Comparison of ENCODE assay signal across 13 mouse cellular contexts in genomic region chr11:87554386-87554785, GRCm38 (mm10). TPM values are rescaled to one million over a fixed set of nuclear protein-coding genes. Genes with fewer than 3 reads are reported as not detected.
DNase-seq lines count a peak whose midpoint lies in the region; ATAC-seq lines count a peak whose summit lies in the region.
"Had no signal": no experiment of that assay in that cellular context is flagged by ENCODE, and none has a peak within 500 bp of the region (broad histone marks: within the 10 kb centered on the region; RNA-seq: fewer than 3 reads in every experiment).

No protein-coding gene starts in this region.

- H3K27me3 ChIP-seq in neural tube, embryonic 13.5 days, result no peaks in the 10 kb centered on the region
- H3K27me3 ChIP-seq in heart, embryonic 13.5 days (replicated peaks), result no peaks in the 10 kb centered on the region
- no peaks in the 10 kb centered on the region for H3K27me3 ChIP-seq in neural tube, embryonic 15.5 days (replicated peaks)
- H3K27me3 ChIP-seq: limb, embryonic 12.5 days had no signal

- peaks cover 9% of the 10 kb centered on the region for H3K4me1 ChIP-seq in neural tube, embryonic 13.5 days (replicated peaks)
- H3K4me1 ChIP-seq in heart, embryonic 13.5 days, result peaks cover 20% of the 10 kb centered on the region
- no peaks in the 10 kb centered on the region for H3K4me1 ChIP-seq in neural tube, embryonic 15.5 days
- H3K4me1 ChIP-seq: limb, embryonic 12.5 days had no signal

- DNase-seq in neural tube, embryonic 10.5 days (ENCODE audit: extremely low spot score, low spot score), result no peak
- DNase-seq in lung, adult 18-20 months, result peak; percentile 59 to 67
- DNase-seq in left cerebral cortex, adult 18-20 months (ENCODE audit: low spot score in 2 of 2), result no peak
- no peak for DNase-seq in layer of hippocampus, postnatal 10 days (ENCODE audit: low spot score in 2 of 2)
- no peak for DNase-seq in MN1 (ENCODE audit: low spot score)
- DNase-seq: gastrocnemius, postnatal 14 days had no signal

- no peak overlapping the region for H3K9ac ChIP-seq in neural tube, embryonic 13.5 days
- no peak overlapping the region; the same call in 1 of the 2 replicates for H3K9ac ChIP-seq in heart, embryonic 13.5 days
- no peak overlapping the region for H3K9ac ChIP-seq in neural tube, embryonic 15.5 days (replicated peaks)
- H3K9ac ChIP-seq: limb, embryonic 12.5 days had no signal

- 0 out of 2 replicates have a peak overlapping the region, but pooled peaks have one; percentile 23 for H3K27ac ChIP-seq in neural tube, embryonic 13.5 days (replicated peaks)
- H3K27ac ChIP-seq in heart, embryonic 13.5 days (replicated peaks), result peak overlapping the region; percentile 74
- H3K27ac ChIP-seq in neural tube, embryonic 15.5 days (replicated peaks), result 0 out of 2 replicates have a peak overlapping the region, but pooled peaks have one; percentile 45
- H3K27ac ChIP-seq: forebrain, embryonic 10.5 days; limb, embryonic 12.5 days had no signal

- 48% methylated on average over 5 of the region's 5 CpGs for WGBS in neural tube, embryonic 13.5 days
- WGBS in heart, embryonic 13.5 days, result 15% methylated on average over 5 of the region's 5 CpGs
- 48% methylated on average over 5 of the region's 5 CpGs for WGBS in neural tube, embryonic 15.5 days

- ATAC-seq in neural tube, embryonic 13.5 days (ENCODE audit: low read depth), result no peak
- ATAC-seq in heart, embryonic 13.5 days (ENCODE audit: extremely low read depth, insufficient number of reproducible peaks, low FRiP score, low TSS enrichment), result no peak
- no peak for ATAC-seq in neural tube, embryonic 15.5 days (ENCODE audit: low FRiP score)

- 0 out of 2 replicates have a peak, but pooled peaks cover 3% of the 10 kb centered on the region for H3K9me3 ChIP-seq in neural tube, embryonic 13.5 days
- no peaks in the 10 kb centered on the region for H3K9me3 ChIP-seq in heart, embryonic 13.5 days
- no peaks in the 10 kb centered on the region for H3K9me3 ChIP-seq in neural tube, embryonic 15.5 days (replicated peaks)
- H3K9me3 ChIP-seq: forebrain, embryonic 10.5 days; limb, embryonic 12.5 days had no signal

- no peaks in the 10 kb centered on the region for H3K36me3 ChIP-seq in neural tube, embryonic 13.5 days
- H3K36me3 ChIP-seq in heart, embryonic 13.5 days, result no peaks in the 10 kb centered on the region
- no peaks in the 10 kb centered on the region for H3K36me3 ChIP-seq in neural tube, embryonic 15.5 days
- H3K36me3 ChIP-seq: forebrain, embryonic 10.5 days; limb, embryonic 12.5 days had no signal

- no peak overlapping the region for H3K4me2 ChIP-seq in neural tube, embryonic 13.5 days
- peak overlapping the region; percentile 26 for H3K4me2 ChIP-seq in heart, embryonic 13.5 days
- H3K4me2 ChIP-seq in neural tube, embryonic 15.5 days, result no peak overlapping the region
- H3K4me2 ChIP-seq: limb, embryonic 12.5 days had no signal

- H3K4me3 ChIP-seq in neural tube, embryonic 13.5 days, result no peak overlapping the region
- H3K4me3 ChIP-seq in heart, embryonic 13.5 days, result no peak overlapping the region
- H3K4me3 ChIP-seq in neural tube, embryonic 15.5 days (replicated peaks), result no peak overlapping the region
- H3K4me3 ChIP-seq: forebrain, embryonic 10.5 days; limb, embryonic 12.5 days had no signal

RNA-seq across cellular contexts. Expression of gene Gm11492, which starts 12.1 kb away (rescaled TPM):
- polyA plus RNA-seq in neural tube, embryonic 13.5 days (2015; fragmentation: Nextera tagmentation; extraction: Ambion mirVana), result not detected in 2 replicates
- not detected in 2 replicates for polyA plus RNA-seq in heart, embryonic 13.5 days (2015; fragmentation: Nextera tagmentation; extraction: Ambion mirVana)
- polyA plus RNA-seq in neural tube, embryonic 15.5 days (2015; fragmentation: Nextera tagmentation; extraction: Ambion mirVana), result not detected in 2 replicates
- total RNA-seq in left cerebral cortex, adult 18-20 months (2021), result under 1 TPM in 1 of 2 experiments, not detected in 1; 0.21 TPM
- not detected for total RNA-seq in layer of hippocampus, postnatal 10 days (2021)
- total RNA-seq: gastrocnemius, postnatal 14 days; layer of hippocampus, adult 8-10 months; megakaryocyte, adult 5-6 weeks had no signal
- polyA plus RNA-seq: forebrain, embryonic 10.5 days; limb, embryonic 12.5 days had no signal

RNA-seq across cellular contexts. Expression of gene Sept4, which starts 14.3 kb away (rescaled TPM):
- 21.9 and 27.2 TPM in 2 replicates for polyA plus RNA-seq in neural tube, embryonic 13.5 days (2015; fragmentation: Nextera tagmentation; extraction: Ambion mirVana)
- 15.3 and 18.5 TPM in 2 replicates for polyA plus RNA-seq in heart, embryonic 13.5 days (2015; fragmentation: Nextera tagmentation; extraction: Ambion mirVana)
- 34.6 and 38.3 TPM in 2 replicates for polyA plus RNA-seq in neural tube, embryonic 15.5 days (2015; fragmentation: Nextera tagmentation; extraction: Ambion mirVana)
- 100 to 1,000 TPM; 175 to 183 TPM for total RNA-seq in left cerebral cortex, adult 18-20 months (2021)
- 10 to 100 TPM; 45.5 to 50.6 TPM for total RNA-seq in layer of hippocampus, postnatal 10 days (2021)

RNA-seq across cellular contexts. Expression of gene Mtmr4, which starts 37.6 kb away (rescaled TPM):
- polyA plus RNA-seq in neural tube, embryonic 13.5 days (2015; fragmentation: Nextera tagmentation; extraction: Ambion mirVana), result 54.4 and 58.2 TPM in 2 replicates
- 14.1 and 14.7 TPM in 2 replicates for polyA plus RNA-seq in heart, embryonic 13.5 days (2015; fragmentation: Nextera tagmentation; extraction: Ambion mirVana)
- 41.0 and 42.8 TPM in 2 replicates for polyA plus RNA-seq in neural tube, embryonic 15.5 days (2015; fragmentation: Nextera tagmentation; extraction: Ambion mirVana)
- 100 to 1,000 TPM in 1 of 2 experiments, 10 to 100 TPM in 1; 93.9 to 101 TPM for total RNA-seq in left cerebral cortex, adult 18-20 months (2021)
- total RNA-seq in layer of hippocampus, postnatal 10 days (2021), result 10 to 100 TPM; 82.7 to 84.6 TPM

Comparison
In these comparisons a context has a peak if more than half of its experiments do, and no peak if none do; other contexts are left out.
1. H3K27ac ChIP-seq: peak in every context shown above with its lines; median percentile 74 in heart, embryonic 13.5 days; 45 in neural tube, embryonic 15.5 days; 23 in neural tube, embryonic 13.5 days.
2. DNase-seq: peak in lung, adult 18-20 months (2 of 2); none in neural tube, embryonic 10.5 days (single experiment), left cerebral cortex, adult 18-20 months (0 of 2), layer of hippocampus, postnatal 10 days (0 of 2) and MN1 (single experiment).